Mouse (Mus musculus): ENCODE results near the gene Sh3glb1. TPM values are rescaled to one million over a fixed set of nuclear protein-coding genes. Genes with fewer than 3 reads are reported as not detected.

The Sh3glb1 gene
- total RNA-seq, 2 experiments from 2014 or later = 292 to 300 TPM

DNA sequence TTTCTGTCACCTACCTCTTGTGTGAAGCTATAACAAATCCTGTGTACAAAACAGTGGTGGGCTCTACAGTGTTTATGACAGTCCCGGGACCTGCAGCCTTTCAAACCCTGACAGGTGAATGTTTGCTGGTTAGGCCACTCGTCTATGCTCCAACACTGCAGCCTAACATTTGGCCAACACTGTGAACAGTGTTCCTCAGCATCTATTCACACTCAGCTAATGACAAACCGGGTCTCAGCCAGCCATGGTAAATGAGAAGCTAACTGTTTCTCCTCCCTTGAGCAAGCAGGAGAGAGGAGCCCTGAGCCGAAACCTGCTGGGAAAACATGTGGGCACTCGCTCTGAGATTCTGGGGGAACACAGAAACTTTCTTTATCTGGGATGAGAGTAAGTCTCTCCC, 84.9 kb downstream of the Sh3glb1 start:
- no peak for DNase-seq
- intact Hi-C loops (cut with DNase I) = no loop called here

Other genes with a start within 250 kb of the Sh3glb1 start
- 10 to 100 TPM; 11.9 to 12.6 TPM for gene Hs2st1, start 150.2 kb downstream of the Sh3glb1 start, total RNA-seq (2021)
- gene Selenof, start 150.0 kb downstream of the Sh3glb1 start, total RNA-seq (2021) = 100 to 1,000 TPM; 169 to 176 TPM
- gene Clca3a1, start 40.6 kb upstream of the Sh3glb1 start, total RNA-seq (2021) = 1 to 10 TPM; 2.2 to 2.8 TPM
- gene Clca3a2, start 99.2 kb upstream of the Sh3glb1 start, total RNA-seq (2021) = under 1 TPM; 0.31 to 0.59 TPM
- gene Clca3b, start 129.0 kb upstream of the Sh3glb1 start, total RNA-seq (2021) = not detected
- not detected for gene Clca4b, start 212.2 kb upstream of the Sh3glb1 start, total RNA-seq (2021)

Data from heart, postnatal 14 days (tissue).